Mouse (Mus musculus) right cerebral cortex, postnatal 4 days (tissue): ENCODE measurements around the gene Olfr624.
"Not testable (repeated sequence)": the region's sequence is repeated elsewhere in the genome, so short reads cannot be mapped to it uniquely, and the experiment has no call there.

Source experiments
- DNase-seq: peaks from one replicate; pipeline ENCODE4 v3.0.0-alpha.2; 2022

Gene Olfr624

DNA sequence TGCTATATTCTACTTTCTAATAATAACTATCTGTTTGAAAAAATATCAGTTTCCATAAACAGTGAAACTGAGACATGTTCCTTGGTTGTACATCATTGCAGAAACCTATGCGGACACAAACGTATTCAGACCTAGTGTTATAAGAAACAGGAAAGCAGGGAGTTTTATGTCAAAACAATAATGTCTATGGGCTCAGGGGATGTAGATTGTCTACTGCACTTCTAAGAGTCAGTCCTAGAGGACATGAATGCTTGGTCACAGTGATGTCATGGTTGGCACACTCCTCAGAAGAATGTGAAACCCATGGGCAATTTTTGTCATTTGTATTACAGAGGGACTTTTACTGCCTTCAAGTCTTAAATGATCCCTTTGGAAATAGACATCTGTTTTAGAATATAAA is at the start of gene Olfr624:
Gene Olfr624 (minus strand): TSS at position 101 of the 400 bp plus-strand sequence.
- DNase-seq = no peak

DNA sequence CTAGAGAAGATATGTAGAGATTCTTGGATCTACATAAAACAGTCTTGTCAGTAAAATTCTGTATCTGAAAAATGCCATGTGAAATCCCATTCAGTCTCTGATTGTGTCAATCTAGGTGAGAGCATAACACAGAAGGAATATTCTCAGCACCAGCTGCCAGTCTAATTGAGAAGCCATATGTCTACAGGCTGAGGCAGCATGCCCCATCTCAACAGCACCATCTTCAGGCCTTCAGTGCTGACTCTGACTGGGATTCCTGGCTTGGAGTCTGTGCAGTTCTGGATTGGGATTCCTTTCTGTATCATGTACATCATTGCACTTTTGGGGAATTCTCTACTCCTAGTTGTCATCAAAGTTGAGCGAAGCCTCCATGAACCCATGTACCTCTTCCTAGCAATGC is 45.4 kb upstream of the Olfr624 start:
- DNase-seq = not testable (repeated sequence)

- DNase-seq = no peak
Observed at GRCm38 (mm10) chr7:103714371-103714770, 43.4 kb upstream of the Olfr624 start, which contains the start of gene Olfr243. Gene Olfr243, plus strand, starts transcription at chr7:103714671.

GRCm38 (mm10) chr7:103712024-103712423 is 41.0 kb upstream of the Olfr624 start:
- no peak for DNase-seq

GRCm38 (mm10) chr7:103699469-103699868 is 28.5 kb upstream of the Olfr624 start:
- no peak for DNase-seq

- DNase-seq = no peak
Observed at GRCm38 (mm10) chr7:103682420-103682819, 11.4 kb upstream of the Olfr624 start, which contains the start of gene Olfr625-ps1. Gene Olfr625-ps1, plus strand, starts transcription at chr7:103682720.

GRCm38 (mm10) chr7:103663598-103663997 is 7.4 kb downstream of the Olfr624 start, which contains the start of gene Olfr623:
Gene Olfr623, minus strand, starts transcription at chr7:103663698.
- DNase-seq = no peak

- DNase-seq = no peak
Observed at GRCm38 (mm10) chr7:103644070-103644469, 26.9 kb downstream of the Olfr624 start.

- DNase-seq = no peak
Observed at GRCm38 (mm10) chr7:103642602-103643001, 28.4 kb downstream of the Olfr624 start, which contains the start of gene Olfr622. Gene Olfr622, minus strand, starts transcription at chr7:103642702.

DNA sequence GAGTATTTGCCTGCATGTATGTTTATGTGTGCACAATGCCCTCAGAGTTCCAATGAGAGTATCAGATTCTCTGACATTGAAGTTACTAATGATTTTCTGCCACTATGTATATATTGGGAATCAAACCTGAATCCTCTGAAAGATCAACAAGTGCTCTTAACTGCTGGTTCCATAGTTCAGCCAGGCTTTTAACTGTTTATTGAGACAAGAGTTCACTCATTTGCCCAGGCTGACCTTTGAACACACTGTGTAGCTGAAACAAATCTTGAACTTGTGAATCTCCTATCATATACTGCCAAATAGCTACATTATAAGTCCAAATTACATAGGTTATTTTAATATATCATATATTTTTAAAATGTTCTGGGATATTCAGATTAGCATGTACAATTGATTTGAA is 34.2 kb downstream of the Olfr624 start:
- DNase-seq = no peak
